ENCODE assay signal across 7 mouse cellular contexts in genomic region chr13:97282051-97282910, GRCm38 (mm10). TPM values are rescaled to one million over a fixed set of nuclear protein-coding genes. Genes with fewer than 3 reads are reported as not detected.
DNase-seq lines count a peak whose midpoint lies in the region; ATAC-seq and TF ChIP-seq lines count a peak whose summit lies in the region.

No protein-coding gene starts in this region.

- peak; percentile 80 for DNase-seq in R1 (ENCODE audit: low read depth, low spot score)
- peak; percentile 29 to 33 for DNase-seq in heart, postnatal 10 days
- DNase-seq in cerebellum, postnatal 10 days: no peak
- no peak for DNase-seq in ovary, adult 18-20 months (ENCODE audit: low spot score)
- no peak for DNase-seq in spleen, postnatal 36 days (ENCODE audit: low spot score in 2 of 2)

- 35% methylated on average over 26 of the region's 26 CpGs for WGBS in liver, embryonic 16.5 days (ENCODE audit: insufficient replicate concordance)

- intact Hi-C loops in heart, postnatal 10 days (cut with DNase I): no loop called here

- no peaks in the 10 kb centered on the region for H3K9me3 ChIP-seq in ES-Bruce4 (replicated peaks; ENCODE audit: control insufficient read depth, insufficient read depth, low read length, poor library complexity, severe bottlenecking)
- H3K9me3 ChIP-seq in liver, embryonic 16.5 days (replicated peaks; ENCODE audit: control insufficient read depth, low read length): no peaks in the 10 kb centered on the region

- H3K27ac ChIP-seq in ES-Bruce4 (ENCODE audit: insufficient read depth, low read length): peak overlapping the region; percentile 91
- H3K27ac ChIP-seq in liver, embryonic 16.5 days (ENCODE audit: low read length): no peak overlapping the region

- 0 out of 2 replicates have a peak, but pooled peaks cover 2% of the 10 kb centered on the region for H3K36me3 ChIP-seq in ES-Bruce4 (ENCODE audit: control insufficient read depth, insufficient read depth, low read length, poor library complexity, severe bottlenecking)
- no peaks in the 10 kb centered on the region for H3K36me3 ChIP-seq in liver, embryonic 16.5 days (ENCODE audit: control insufficient read depth, insufficient read depth)

- H3K4me1 ChIP-seq in ES-Bruce4 (ENCODE audit: control insufficient read depth, insufficient read depth, low read length): peaks cover 12% of the 10 kb centered on the region
- no peaks in the 10 kb centered on the region for H3K4me1 ChIP-seq in liver, embryonic 16.5 days (ENCODE audit: control insufficient read depth, low read depth, low read length)

- peak overlapping the region; percentile 76 for H3K4me3 ChIP-seq in ES-Bruce4 (ENCODE audit: low read depth, low read length)
- H3K4me3 ChIP-seq in liver, embryonic 16.5 days (ENCODE audit: low read depth, low read length): peak overlapping the region; percentile 19; the same call in 1 of the 2 replicates

- TF ChIP-seq POLR2A in ES-Bruce4 (IDR thresholded peaks at IDR 0.05; ENCODE audit: insufficient read depth, low read length): no peak

- H3K9ac ChIP-seq in ES-Bruce4 (ENCODE audit: low read depth, poor library complexity, severe bottlenecking): peak overlapping the region; percentile 77
- no peak overlapping the region for H3K9ac ChIP-seq in liver, embryonic 16.5 days (ENCODE audit: low read depth, low read length)

- TF ChIP-seq EP300 in ES-Bruce4 (IDR thresholded peaks at IDR 0.05; ENCODE audit: insufficient read depth, low read depth, low read length): no peak

- H3K27me3 ChIP-seq in ES-Bruce4 (ENCODE audit: control insufficient read depth, insufficient read depth, low read length, poor library complexity, severe bottlenecking): no peaks in the 10 kb centered on the region
- H3K27me3 ChIP-seq in liver, embryonic 16.5 days (ENCODE audit: control insufficient read depth, insufficient read depth, low read depth, low read length): no peaks in the 10 kb centered on the region

- ATAC-seq in liver, embryonic 16.5 days (ENCODE audit: low read depth): no peak

- no peak for TF ChIP-seq CTCF in ES-Bruce4 (IDR thresholded peaks at IDR 0.05; ENCODE audit: low read depth, low read length)

- peak overlapping the region; percentile 48 for H3K4me2 ChIP-seq in liver, embryonic 16.5 days (ENCODE audit: low read depth, low read length)

RNA-seq across cellular contexts. Expression of gene Enc1, which starts 41.4 kb away (rescaled TPM):
- polyA plus RNA-seq in ES-Bruce4 (2011; ENCODE audit: insufficient read depth, insufficient read length, low read depth, missing spikeins): 83.0 TPM in 2 replicates
- 10 to 100 TPM; 11.8 to 16.2 TPM for total RNA-seq in heart, postnatal 10 days (2021)
- 0.76 and 0.86 TPM in 2 replicates for polyA plus RNA-seq in liver, embryonic 16.5 days (2015; fragmentation: Nextera tagmentation; extraction: Ambion mirVana)

Comparison
In these comparisons a context has a peak if more than half of its experiments do, and no peak if none do; other contexts are left out.
1. DNase-seq: peak in R1 (single experiment) and heart, postnatal 10 days (2 of 2); none in cerebellum, postnatal 10 days (0 of 2), ovary, adult 18-20 months (single experiment) and spleen, postnatal 36 days (0 of 2).
2. RNA of gene Enc1, which starts 41.4 kb away (polyA plus RNA-seq): 83.0 TPM in ES-Bruce4; 0.76 to 0.86 TPM in liver, embryonic 16.5 days; every median in the first group is over 10 times any median in the second.